Mouse (Mus musculus): ENCODE data around the gene Eif2ak4. TPM values are rescaled to one million over a fixed set of nuclear protein-coding genes. Genes with fewer than 3 reads are reported as not detected.

The Eif2ak4 gene
- polyA plus RNA-seq (2014; fragmentation: Illumina TruSeq; extraction: RNeasy Lipid Tissue Mini Kit (QIAGEN cat#74804); ENCODE audit: low read depth, low replicate concordance), result 10.0 TPM

DNA sequence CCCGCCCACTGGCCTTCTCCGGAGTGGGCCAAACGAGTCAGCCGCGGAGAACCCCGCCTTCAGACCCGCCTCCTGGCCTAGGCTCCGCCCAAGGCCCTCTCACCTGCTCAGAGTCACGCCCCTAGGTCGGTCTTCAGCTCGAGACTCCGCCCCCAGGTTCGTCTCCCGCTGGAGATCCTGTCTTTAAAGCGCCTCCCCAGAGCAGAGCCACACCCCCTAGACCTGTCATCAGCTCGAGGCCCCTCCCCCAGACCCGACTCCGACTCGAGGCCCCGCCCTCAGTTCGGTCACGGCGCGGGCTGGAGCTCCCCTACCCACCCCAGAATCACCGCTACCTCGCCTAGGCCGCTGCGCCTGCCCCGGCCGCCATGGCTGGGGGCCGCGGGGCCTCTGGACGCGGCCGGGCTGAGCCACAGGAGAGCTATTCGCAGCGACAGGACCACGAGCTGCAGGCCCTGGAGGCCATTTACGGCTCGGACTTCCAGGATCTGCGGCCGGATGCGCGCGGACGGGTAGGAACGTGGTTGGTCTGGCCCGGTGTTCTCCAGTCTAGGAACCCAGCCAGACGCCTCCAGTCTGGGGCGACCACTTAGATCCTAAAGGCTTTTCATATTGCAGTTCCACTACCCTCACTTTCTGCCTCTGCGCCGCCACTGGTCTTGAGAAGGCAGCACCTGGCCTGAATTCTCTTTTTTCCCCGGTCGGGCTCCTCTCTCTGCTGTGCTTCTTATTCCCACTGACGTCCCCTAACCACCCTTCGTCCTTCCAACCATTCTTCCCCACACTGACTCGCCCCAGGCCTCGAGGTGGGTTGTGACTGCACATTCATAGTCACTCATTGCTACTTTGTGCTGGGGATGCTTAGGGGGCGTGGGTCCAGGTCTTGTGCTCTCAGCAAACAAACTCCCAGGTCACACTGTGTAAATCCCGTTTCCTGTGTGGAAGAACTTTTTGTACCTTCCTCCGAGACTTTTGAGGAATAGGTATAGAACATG lies at the start of gene Eif2ak4:
TSS of gene Eif2ak4 (plus strand) at position 278 of the 995 bp plus-strand sequence.

GRCm38 (mm10) chr2:118372901-118373571 lies 15.4 kb upstream of the Eif2ak4 start, which contains the start of gene Gpr176:
Gene Gpr176 (minus strand): TSS chr2:118373419.

GRCm38 (mm10) chr2:118479550-118479909 lies 91.1 kb downstream of the Eif2ak4 start, which contains the start of gene Srp14:
Gene Srp14 (minus strand): TSS chr2:118479711.

Other genes with a start within 250 kb of the Eif2ak4 start
- gene Fsip1, start 131.7 kb upstream of the Eif2ak4 start, polyA plus RNA-seq (2014; fragmentation: Illumina TruSeq; extraction: RNeasy Lipid Tissue Mini Kit (QIAGEN cat#74804); ENCODE audit: low read depth, low replicate concordance), result 2.4 TPM
- gene Gpr176, start 15.2 kb upstream of the Eif2ak4 start, polyA plus RNA-seq (2014; fragmentation: Illumina TruSeq; extraction: RNeasy Lipid Tissue Mini Kit (QIAGEN cat#74804); ENCODE audit: low read depth, low replicate concordance), result 0.43 TPM
- 198 TPM for gene Srp14, start 91.1 kb downstream of the Eif2ak4 start, polyA plus RNA-seq (2014; fragmentation: Illumina TruSeq; extraction: RNeasy Lipid Tissue Mini Kit (QIAGEN cat#74804); ENCODE audit: low read depth, low replicate concordance)
- 19.4 TPM for gene Bmf, start 161.1 kb downstream of the Eif2ak4 start, polyA plus RNA-seq (2014; fragmentation: Illumina TruSeq; extraction: RNeasy Lipid Tissue Mini Kit (QIAGEN cat#74804); ENCODE audit: low read depth, low replicate concordance)
- gene Bub1b, start 209.6 kb downstream of the Eif2ak4 start, polyA plus RNA-seq (2014; fragmentation: Illumina TruSeq; extraction: RNeasy Lipid Tissue Mini Kit (QIAGEN cat#74804); ENCODE audit: low read depth, low replicate concordance), result 2.7 TPM

Data from adipose tissue, adult 10 weeks (tissue).